11 mouse cellular contexts compared by ENCODE assay signal in the genomic region with DNA sequence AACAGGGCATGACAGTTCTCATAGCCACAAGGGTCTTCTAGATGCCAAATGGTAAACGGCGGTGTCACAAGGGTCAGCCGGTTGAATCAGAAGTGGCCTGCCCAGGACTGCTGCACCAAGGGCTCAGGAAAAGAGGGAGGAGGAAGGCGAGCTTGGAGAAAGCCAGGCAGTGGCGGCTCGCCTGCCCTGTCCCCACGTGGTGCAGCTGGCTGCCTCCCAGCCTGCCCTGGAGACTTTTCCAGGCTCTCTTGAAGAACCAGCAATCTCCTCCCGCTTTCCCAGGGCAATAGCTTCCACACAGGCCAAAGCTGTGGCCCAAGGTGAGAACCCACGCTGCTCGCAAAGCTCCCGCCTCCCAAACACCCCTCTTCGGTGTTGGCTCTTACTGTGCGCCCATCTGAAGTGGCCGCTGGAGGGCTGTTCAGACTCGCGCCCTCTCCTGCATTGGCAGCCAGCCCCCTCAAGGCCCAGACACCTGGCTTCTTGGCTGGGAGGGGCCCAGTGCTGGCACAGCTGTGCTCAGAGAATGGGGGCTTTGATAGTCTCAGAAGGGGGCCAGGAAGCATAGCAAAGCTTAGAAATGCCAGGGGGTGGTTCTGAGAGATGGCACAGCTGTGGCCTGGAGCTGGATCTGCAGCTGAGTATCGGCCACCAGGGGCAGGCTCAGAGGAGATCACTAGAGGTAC. TPM values are rescaled to one million over a fixed set of nuclear protein-coding genes. Genes with fewer than 3 reads are reported as not detected.
DNase-seq lines count a peak whose midpoint lies in the region; ATAC-seq lines count a peak whose summit lies in the region.
"Had no signal": no experiment of that assay in that cellular context is flagged by ENCODE, and none has a peak within 500 bp of the region (broad histone marks: within the 10 kb centered on the region; RNA-seq: fewer than 3 reads in every experiment).

No protein-coding gene starts in this region.

- peaks cover 18% of the 10 kb centered on the region; the same call in 1 of the 2 replicates for H3K4me1 ChIP-seq in heart, embryonic 16.5 days (ENCODE audit: control insufficient read depth, insufficient read depth, low read length)
- peaks cover 47% of the 10 kb centered on the region for H3K4me1 ChIP-seq in forebrain, embryonic 15.5 days
- peaks cover 40% of the 10 kb centered on the region for H3K4me1 ChIP-seq in midbrain, embryonic 10.5 days
- peaks cover 9% of the 10 kb centered on the region; the same call in 1 of the 2 replicates for H3K4me1 ChIP-seq in heart, embryonic 11.5 days (ENCODE audit: control insufficient read depth, insufficient read depth, low read length)
- H3K4me1 ChIP-seq: liver, embryonic 13.5 days had no signal

- ATAC-seq in heart, embryonic 16.5 days (replicated peaks; ENCODE audit: extremely low read depth, insufficient read depth, low FRiP score), result 0 out of 2 replicates have a peak, but pooled peaks have one; percentile 19
- ATAC-seq in forebrain, embryonic 15.5 days (replicated peaks), result peak; percentile 37
- no peak for ATAC-seq in heart, embryonic 11.5 days (replicated peaks; ENCODE audit: insufficient number of reproducible peaks, low FRiP score, low TSS enrichment)

- H3K9me3 ChIP-seq in heart, embryonic 16.5 days (replicated peaks; ENCODE audit: control insufficient read depth, low read length), result no peaks in the 10 kb centered on the region; the same call in 1 of the 2 replicates
- H3K9me3 ChIP-seq in forebrain, embryonic 15.5 days, result no peaks in the 10 kb centered on the region
- H3K9me3 ChIP-seq in midbrain, embryonic 10.5 days (replicated peaks), result peaks cover 4% of the 10 kb centered on the region; the same call in 1 of the 2 replicates
- peaks cover 8% of the 10 kb centered on the region; the same call in 1 of the 2 replicates for H3K9me3 ChIP-seq in heart, embryonic 11.5 days (replicated peaks; ENCODE audit: control insufficient read depth, low read length)

- WGBS in heart, embryonic 16.5 days, result 3% methylated on average over 17 of the region's 17 CpGs
- 3% methylated on average over 17 of the region's 17 CpGs for WGBS in forebrain, embryonic 15.5 days
- WGBS in midbrain, embryonic 10.5 days, result 4% methylated on average over 17 of the region's 17 CpGs
- 4% methylated on average over 17 of the region's 17 CpGs for WGBS in heart, embryonic 11.5 days (ENCODE audit: insufficient replicate concordance)

- no peak overlapping the region for H3K27ac ChIP-seq in heart, embryonic 16.5 days (ENCODE audit: low read length)
- H3K27ac ChIP-seq in forebrain, embryonic 15.5 days (replicated peaks), result peak overlapping the region; percentile 42
- H3K27ac ChIP-seq in midbrain, embryonic 10.5 days (replicated peaks), result no peak overlapping the region
- no peak overlapping the region for H3K27ac ChIP-seq in heart, embryonic 11.5 days (ENCODE audit: low read depth, low read length)
- H3K27ac ChIP-seq: heart, adult 2 months; liver, embryonic 13.5 days had no signal

- H3K36me3 ChIP-seq in heart, embryonic 16.5 days (ENCODE audit: control insufficient read depth, insufficient read depth), result no peaks in the 10 kb centered on the region
- no peaks in the 10 kb centered on the region for H3K36me3 ChIP-seq in forebrain, embryonic 15.5 days
- no peaks in the 10 kb centered on the region for H3K36me3 ChIP-seq in midbrain, embryonic 10.5 days
- H3K36me3 ChIP-seq in heart, embryonic 11.5 days (ENCODE audit: control insufficient read depth, insufficient read depth, low read length), result no peaks in the 10 kb centered on the region
- H3K36me3 ChIP-seq: liver, embryonic 13.5 days had no signal

- H3K9ac ChIP-seq in heart, embryonic 16.5 days (ENCODE audit: low read length), result no peak overlapping the region
- H3K9ac ChIP-seq in forebrain, embryonic 15.5 days (replicated peaks), result no peak overlapping the region
- no peak overlapping the region for H3K9ac ChIP-seq in heart, embryonic 11.5 days (ENCODE audit: low read depth, low read length)
- H3K9ac ChIP-seq: liver, embryonic 13.5 days had no signal

- peaks cover 61% of the 10 kb centered on the region for H3K27me3 ChIP-seq in heart, embryonic 16.5 days (ENCODE audit: control insufficient read depth, insufficient read depth, low read length)
- H3K27me3 ChIP-seq in forebrain, embryonic 15.5 days, result peaks cover 56% of the 10 kb centered on the region
- peaks cover 76% of the 10 kb centered on the region for H3K27me3 ChIP-seq in midbrain, embryonic 10.5 days (ENCODE audit: low read depth, poor library complexity, severe bottlenecking)
- H3K27me3 ChIP-seq in heart, embryonic 11.5 days (ENCODE audit: control insufficient read depth, insufficient read depth, low read length), result peaks cover 74% of the 10 kb centered on the region

- no peak overlapping the region for H3K4me2 ChIP-seq in heart, embryonic 16.5 days (ENCODE audit: low read depth, low read length)
- H3K4me2 ChIP-seq in forebrain, embryonic 15.5 days (replicated peaks), result peak overlapping the region; percentile 1; the same call in 1 of the 2 replicates
- H3K4me2 ChIP-seq in heart, embryonic 11.5 days, result no peak overlapping the region
- H3K4me2 ChIP-seq: liver, embryonic 13.5 days had no signal

- DNase-seq in heart, adult 9 months (ENCODE audit: low spot score in 2 of 2), result no peak
- DNase-seq in NIH3T3 (ENCODE audit: low read depth), result peak; percentile 64
- DNase-seq in midbrain, embryonic 10.5 days (ENCODE audit: low spot score), result peak; percentile 31
- DNase-seq in frontal cortex, postnatal 14 days (ENCODE audit: low spot score in 2 of 2), result no peak
- DNase-seq in spleen, postnatal 10 days (ENCODE audit: low spot score in 2 of 2), result no peak
- DNase-seq: cerebellum, adult 11-12 months; heart, adult 2 months; liver, embryonic 13.5 days had no signal

- H3K4me3 ChIP-seq in heart, embryonic 16.5 days (ENCODE audit: low read length), result no peak overlapping the region
- H3K4me3 ChIP-seq in forebrain, embryonic 15.5 days, result no peak overlapping the region
- H3K4me3 ChIP-seq in midbrain, embryonic 10.5 days, result no peak overlapping the region
- no peak overlapping the region for H3K4me3 ChIP-seq in heart, embryonic 11.5 days (ENCODE audit: low read depth, low read length)
- H3K4me3 ChIP-seq: heart, adult 2 months; liver, embryonic 13.5 days had no signal

RNA-seq across cellular contexts. Expression of a gene that starts 2.4 kb away (rescaled TPM):
- polyA plus RNA-seq in heart, embryonic 16.5 days (2015; fragmentation: Nextera tagmentation; extraction: Ambion mirVana), result 0.13 and 0.47 TPM in 2 replicates
- 26.6 and 27.2 TPM in 2 replicates for polyA plus RNA-seq in forebrain, embryonic 15.5 days (2015; fragmentation: Nextera tagmentation; extraction: Ambion mirVana)
- 0.41 and 0.86 TPM in 2 replicates for polyA plus RNA-seq in midbrain, embryonic 10.5 days (2016; fragmentation: Nextera tagmentation; extraction: Ambion mirVana)
- not detected in 2 replicates for polyA plus RNA-seq in heart, embryonic 11.5 days (2014; fragmentation: Nextera tagmentation; extraction: Ambion mirVana)

RNA-seq across cellular contexts. Expression of a gene that starts 24.9 kb away (rescaled TPM):
- 0.18 TPM in 1 of 2 replicates, not detected in the other for polyA plus RNA-seq in heart, embryonic 16.5 days (2015; fragmentation: Nextera tagmentation; extraction: Ambion mirVana)
- polyA plus RNA-seq in forebrain, embryonic 15.5 days (2015; fragmentation: Nextera tagmentation; extraction: Ambion mirVana), result 0.43 and 0.89 TPM in 2 replicates
- 0.10 TPM in 1 of 2 replicates, not detected in the other for polyA plus RNA-seq in midbrain, embryonic 10.5 days (2016; fragmentation: Nextera tagmentation; extraction: Ambion mirVana)
- not detected in 2 replicates for polyA plus RNA-seq in heart, embryonic 11.5 days (2014; fragmentation: Nextera tagmentation; extraction: Ambion mirVana)
- polyA plus RNA-seq: heart, adult 2 months; liver, embryonic 13.5 days had no signal

RNA-seq across cellular contexts. Expression of a gene that starts 31.6 kb away (rescaled TPM):
- polyA plus RNA-seq in heart, embryonic 16.5 days (2015; fragmentation: Nextera tagmentation; extraction: Ambion mirVana), result 9.5 and 13.4 TPM in 2 replicates
- 50.0 and 56.7 TPM in 2 replicates for polyA plus RNA-seq in forebrain, embryonic 15.5 days (2015; fragmentation: Nextera tagmentation; extraction: Ambion mirVana)
- 125 and 158 TPM in 2 replicates for polyA plus RNA-seq in midbrain, embryonic 10.5 days (2016; fragmentation: Nextera tagmentation; extraction: Ambion mirVana)
- polyA plus RNA-seq in heart, embryonic 11.5 days (2014; fragmentation: Nextera tagmentation; extraction: Ambion mirVana), result 11.1 and 15.1 TPM in 2 replicates

RNA-seq across cellular contexts. Expression of a gene that starts 40.5 kb away (rescaled TPM):
- 19.3 and 21.3 TPM in 2 replicates for polyA plus RNA-seq in heart, embryonic 16.5 days (2015; fragmentation: Nextera tagmentation; extraction: Ambion mirVana)
- polyA plus RNA-seq in forebrain, embryonic 15.5 days (2015; fragmentation: Nextera tagmentation; extraction: Ambion mirVana), result 29.7 and 31.1 TPM in 2 replicates
- polyA plus RNA-seq in midbrain, embryonic 10.5 days (2016; fragmentation: Nextera tagmentation; extraction: Ambion mirVana), result 41.7 and 47.0 TPM in 2 replicates
- polyA plus RNA-seq in heart, embryonic 11.5 days (2014; fragmentation: Nextera tagmentation; extraction: Ambion mirVana), result 22.1 and 23.9 TPM in 2 replicates

RNA-seq across cellular contexts. Expression of a gene that starts 54.0 kb away (rescaled TPM):
- polyA plus RNA-seq in heart, embryonic 16.5 days (2015; fragmentation: Nextera tagmentation; extraction: Ambion mirVana), result 7.8 and 10.1 TPM in 2 replicates
- 14.9 and 18.4 TPM in 2 replicates for polyA plus RNA-seq in forebrain, embryonic 15.5 days (2015; fragmentation: Nextera tagmentation; extraction: Ambion mirVana)
- polyA plus RNA-seq in midbrain, embryonic 10.5 days (2016; fragmentation: Nextera tagmentation; extraction: Ambion mirVana), result 562 and 684 TPM in 2 replicates
- 24.1 and 25.1 TPM in 2 replicates for polyA plus RNA-seq in heart, embryonic 11.5 days (2014; fragmentation: Nextera tagmentation; extraction: Ambion mirVana)
- polyA plus RNA-seq: heart, adult 2 months had no signal

Comparison
In these comparisons a context has a peak if more than half of its experiments do, and no peak if none do; other contexts are left out.
1. DNase-seq: peak in NIH3T3 (single experiment) and midbrain, embryonic 10.5 days (single experiment); none in heart, adult 9 months (0 of 2), frontal cortex, postnatal 14 days (0 of 2) and spleen, postnatal 10 days (0 of 2).
2. RNA of a gene that starts 2.4 kb away (polyA plus RNA-seq): 26.6 to 27.2 TPM in forebrain, embryonic 15.5 days; 0.41 to 0.86 TPM in midbrain, embryonic 10.5 days, 0.13 to 0.47 TPM in heart, embryonic 16.5 days and not detected in heart, embryonic 11.5 days; every median in the first group is over 10 times any median in the second.